Mouse (Mus musculus): ENCODE data around the gene Ripk4.

GRCm38 (mm10) chr16:97797950-97798869 is 34.6 kb upstream of the Ripk4 start:
- TF ChIP-seq CTCF (IDR thresholded peaks at IDR 0.05) (no peak), EP300 (IDR thresholded peaks at IDR 0.05) (no peak)

Data from lung, postnatal 0 days (tissue).